Mouse (Mus musculus): ENCODE measurements around the gene Camkv. TPM values are rescaled to one million over a fixed set of nuclear protein-coding genes. Genes with fewer than 3 reads are reported as not detected.

Gene Camkv
- polyA plus RNA-seq, 1 experiment from 2014 or later = 1.9 TPM

GRCm38 (mm10) chr9:107961881-107962280, 26.4 kb downstream of the Camkv start:
- DNase-seq (ENCODE audit: low spot score) (no peak), ATAC-seq (replicated peaks; ENCODE audit: low FRiP score, low TSS enrichment, low read depth) (0 out of 2 replicates have a peak, but pooled peaks have one; percentile 16)
- Histone ChIP-seq H3K4me1 (replicated peaks; ENCODE audit: control insufficient read depth, insufficient read depth, low read length) (no peaks in the 10 kb centered on the region), H3K9ac (ENCODE audit: low read length) (no peak overlapping the region), H3K27ac (ENCODE audit: low read depth) (no peak overlapping the region), H3K4me3 (ENCODE audit: low read depth, low read length) (no peak overlapping the region), H3K27me3 (replicated peaks; ENCODE audit: control insufficient read depth, insufficient read depth, low read length) (no peaks in the 10 kb centered on the region), H3K36me3 (ENCODE audit: control insufficient read depth, insufficient read depth, low read length) (peaks cover 56% of the 10 kb centered on the region), H3K4me2 (ENCODE audit: low read length) (no peak overlapping the region), H3K9me3 (ENCODE audit: control insufficient read depth, low read length) (no peaks in the 10 kb centered on the region)
- WGBS = 64% methylated on average over 5 of the region's 5 CpGs

- no peaks in the 10 kb centered on the region for H3K9me3 ChIP-seq (ENCODE audit: control insufficient read depth, low read length)
- no peak overlapping the region for H3K4me3 ChIP-seq (ENCODE audit: low read depth, low read length)
- DNase-seq (ENCODE audit: low spot score) = no peak
- no peak for ATAC-seq (replicated peaks; ENCODE audit: low FRiP score, low TSS enrichment, low read depth)
- no peak overlapping the region for H3K9ac ChIP-seq (ENCODE audit: low read length)
- H3K36me3 ChIP-seq (ENCODE audit: control insufficient read depth, insufficient read depth, low read length) = peaks cover 48% of the 10 kb centered on the region
- no peaks in the 10 kb centered on the region for H3K27me3 ChIP-seq (replicated peaks; ENCODE audit: control insufficient read depth, insufficient read depth, low read length)
- no peak overlapping the region for H3K27ac ChIP-seq (ENCODE audit: low read depth)
- no peaks in the 10 kb centered on the region for H3K4me1 ChIP-seq (replicated peaks; ENCODE audit: control insufficient read depth, insufficient read depth, low read length)
- H3K4me2 ChIP-seq (ENCODE audit: low read length) = no peak overlapping the region
- WGBS = 92% methylated on average over 9 of the region's 9 CpGs
These were observed 27.4 kb downstream of the Camkv start for GRCm38 (mm10) chr9:107962916-107963315.

- Histone ChIP-seq H3K4me1 (replicated peaks; ENCODE audit: control insufficient read depth, insufficient read depth, low read length) (no peaks in the 10 kb centered on the region), H3K4me3 (ENCODE audit: low read depth, low read length) (no peak overlapping the region), H3K27me3 (replicated peaks; ENCODE audit: control insufficient read depth, insufficient read depth, low read length) (no peaks in the 10 kb centered on the region), H3K9ac (ENCODE audit: low read length) (no peak overlapping the region), H3K36me3 (ENCODE audit: control insufficient read depth, insufficient read depth, low read length) (peaks cover 45% of the 10 kb centered on the region), H3K27ac (ENCODE audit: low read depth) (no peak overlapping the region), H3K4me2 (ENCODE audit: low read length) (no peak overlapping the region), H3K9me3 (ENCODE audit: control insufficient read depth, low read length) (no peaks in the 10 kb centered on the region)
- 24% methylated on average over 5 of the region's 5 CpGs for WGBS
- ATAC-seq (replicated peaks; ENCODE audit: low FRiP score, low TSS enrichment, low read depth) = peak; percentile 67; the same call in 1 of the 2 replicates
- DNase-seq (ENCODE audit: low spot score) = peak; percentile 94
These were observed 28.2 kb downstream of the Camkv start for GRCm38 (mm10) chr9:107963700-107964099.

GRCm38 (mm10) chr9:107964681-107965080, 29.2 kb downstream of the Camkv start:
- Histone ChIP-seq H3K4me1 (replicated peaks; ENCODE audit: control insufficient read depth, insufficient read depth, low read length) (no peaks in the 10 kb centered on the region), H3K9ac (ENCODE audit: low read length) (no peak overlapping the region), H3K4me3 (ENCODE audit: low read depth, low read length) (no peak overlapping the region), H3K27me3 (replicated peaks; ENCODE audit: control insufficient read depth, insufficient read depth, low read length) (no peaks in the 10 kb centered on the region), H3K4me2 (ENCODE audit: low read length) (no peak overlapping the region), H3K36me3 (ENCODE audit: control insufficient read depth, insufficient read depth, low read length) (peaks cover 46% of the 10 kb centered on the region), H3K27ac (ENCODE audit: low read depth) (no peak overlapping the region), H3K9me3 (ENCODE audit: control insufficient read depth, low read length) (no peaks in the 10 kb centered on the region)
- WGBS = 93% methylated on average over 9 of the region's 9 CpGs
- DNase-seq (ENCODE audit: low spot score) = no peak
- no peak for ATAC-seq (replicated peaks; ENCODE audit: low FRiP score, low TSS enrichment, low read depth)

- no peak for DNase-seq (ENCODE audit: low spot score)
- Histone ChIP-seq H3K9ac (ENCODE audit: low read length) (no peak overlapping the region), H3K4me1 (replicated peaks; ENCODE audit: control insufficient read depth, insufficient read depth, low read length) (no peaks in the 10 kb centered on the region), H3K27me3 (replicated peaks; ENCODE audit: control insufficient read depth, insufficient read depth, low read length) (no peaks in the 10 kb centered on the region), H3K27ac (ENCODE audit: low read depth) (no peak overlapping the region), H3K9me3 (ENCODE audit: control insufficient read depth, low read length) (no peaks in the 10 kb centered on the region), H3K4me3 (ENCODE audit: low read depth, low read length) (no peak overlapping the region), H3K4me2 (ENCODE audit: low read length) (no peak overlapping the region), H3K36me3 (ENCODE audit: control insufficient read depth, insufficient read depth, low read length) (peaks cover 51% of the 10 kb centered on the region)
- WGBS = 88% methylated on average over 10 of the region's 10 CpGs
- ATAC-seq (replicated peaks; ENCODE audit: low FRiP score, low TSS enrichment, low read depth) = no peak
These were observed 31.2 kb downstream of the Camkv start for GRCm38 (mm10) chr9:107966676-107967075.

GRCm38 (mm10) chr9:107967437-107967836, 32.0 kb downstream of the Camkv start:
- H3K9ac ChIP-seq (ENCODE audit: low read length) = no peak overlapping the region
- H3K9me3 ChIP-seq (ENCODE audit: control insufficient read depth, low read length) = no peaks in the 10 kb centered on the region
- H3K4me3 ChIP-seq (ENCODE audit: low read depth, low read length) = no peak overlapping the region
- peaks cover 47% of the 10 kb centered on the region for H3K36me3 ChIP-seq (ENCODE audit: control insufficient read depth, insufficient read depth, low read length)
- no peak for ATAC-seq (replicated peaks; ENCODE audit: low FRiP score, low TSS enrichment, low read depth)
- 84% methylated on average over 6 of the region's 6 CpGs for WGBS
- H3K27ac ChIP-seq (ENCODE audit: low read depth) = no peak overlapping the region
- H3K4me1 ChIP-seq (replicated peaks; ENCODE audit: control insufficient read depth, insufficient read depth, low read length) = no peaks in the 10 kb centered on the region
- no peak for DNase-seq (ENCODE audit: low spot score)
- no peak overlapping the region for H3K4me2 ChIP-seq (ENCODE audit: low read length)
- H3K27me3 ChIP-seq (replicated peaks; ENCODE audit: control insufficient read depth, insufficient read depth, low read length) = no peaks in the 10 kb centered on the region

- DNase-seq (ENCODE audit: low spot score) (no peak), ATAC-seq (replicated peaks; ENCODE audit: low FRiP score, low TSS enrichment, low read depth) (no peak)
- no peaks in the 10 kb centered on the region for H3K4me1 ChIP-seq (replicated peaks; ENCODE audit: control insufficient read depth, insufficient read depth, low read length)
- no peak overlapping the region for H3K9ac ChIP-seq (ENCODE audit: low read length)
- WGBS = 91% methylated on average over 7 of the region's 7 CpGs
- H3K36me3 ChIP-seq (ENCODE audit: control insufficient read depth, insufficient read depth, low read length) = peaks cover 39% of the 10 kb centered on the region
- no peak overlapping the region for H3K4me3 ChIP-seq (ENCODE audit: low read depth, low read length)
- H3K4me2 ChIP-seq (ENCODE audit: low read length) = no peak overlapping the region
- H3K27ac ChIP-seq (ENCODE audit: low read depth) = no peak overlapping the region
- no peaks in the 10 kb centered on the region for H3K27me3 ChIP-seq (replicated peaks; ENCODE audit: control insufficient read depth, insufficient read depth, low read length)
- no peaks in the 10 kb centered on the region for H3K9me3 ChIP-seq (ENCODE audit: control insufficient read depth, low read length)
These were observed 33.1 kb downstream of the Camkv start for GRCm38 (mm10) chr9:107968531-107968930.

- ATAC-seq (replicated peaks; ENCODE audit: low FRiP score, low TSS enrichment, low read depth) (no peak), DNase-seq (ENCODE audit: low spot score) (no peak)
- H3K4me3 ChIP-seq (ENCODE audit: low read depth, low read length) = no peak overlapping the region
- H3K4me1 ChIP-seq (replicated peaks; ENCODE audit: control insufficient read depth, insufficient read depth, low read length) = no peaks in the 10 kb centered on the region; the same call in 1 of the 2 replicates
- no peaks in the 10 kb centered on the region for H3K27me3 ChIP-seq (replicated peaks; ENCODE audit: control insufficient read depth, insufficient read depth, low read length)
- no peak overlapping the region for H3K4me2 ChIP-seq (ENCODE audit: low read length)
- no peaks in the 10 kb centered on the region for H3K9me3 ChIP-seq (ENCODE audit: control insufficient read depth, low read length)
- WGBS = 87% methylated on average over 5 of the region's 5 CpGs
- peaks cover 33% of the 10 kb centered on the region for H3K36me3 ChIP-seq (ENCODE audit: control insufficient read depth, insufficient read depth, low read length)
- no peak overlapping the region for H3K27ac ChIP-seq (ENCODE audit: low read depth)
- H3K9ac ChIP-seq (ENCODE audit: low read length) = no peak overlapping the region
These were observed 34.8 kb downstream of the Camkv start for GRCm38 (mm10) chr9:107970311-107970710.

GRCm38 (mm10) chr9:107971690-107972541, 36.4 kb downstream of the Camkv start:
- Histone ChIP-seq H3K27ac (ENCODE audit: low read depth) (no peak overlapping the region), H3K4me2 (ENCODE audit: low read length) (no peak overlapping the region), H3K27me3 (replicated peaks; ENCODE audit: control insufficient read depth, insufficient read depth, low read length) (no peaks in the 10 kb centered on the region), H3K4me3 (ENCODE audit: low read depth, low read length) (no peak overlapping the region), H3K36me3 (ENCODE audit: control insufficient read depth, insufficient read depth, low read length) (peaks cover 33% of the 10 kb centered on the region), H3K4me1 (replicated peaks; ENCODE audit: control insufficient read depth, insufficient read depth, low read length) (peaks cover 6% of the 10 kb centered on the region), H3K9me3 (ENCODE audit: control insufficient read depth, low read length) (no peaks in the 10 kb centered on the region), H3K9ac (ENCODE audit: low read length) (no peak overlapping the region)
- no peak for DNase-seq (ENCODE audit: low spot score)
- WGBS = 72% methylated on average over 8 of the region's 8 CpGs
- ATAC-seq (replicated peaks; ENCODE audit: low FRiP score, low TSS enrichment, low read depth) = no peak
